Mouse (Mus musculus) midbrain, embryonic 14.5 days (tissue): Measurements from ENCODE around the gene Mdga1. TPM values are rescaled to one million over a fixed set of nuclear protein-coding genes. Genes with fewer than 3 reads are reported as not detected.
A peak's percentile ranks its signal among the peaks of the same experiment; 100 is the strongest.

Source experiments
- ATAC-seq: fragments of 200-750 bp; cut with Nextera tagmentation; 2 replicates; pipeline ENCODE4 v1.8.0; 2017; ENCODE audit warnings: moderate number of reproducible peaks, moderate library complexity; ENCODE audit not compliant: low FRiP score, low TSS enrichment
- DNase-seq: peaks from one replicate; pipeline ENCODE4 v3.0.0-alpha.2; 2015
- H3K27ac ChIP-seq: fragments of 300-500 bp; sonication (generic); replicated peaks from 2 replicates; pipeline ENCODE4 v1.5.1; 2014; ENCODE audit warnings: mild to moderate bottlenecking, low read depth, low read length, moderate library complexity
- H3K27me3 ChIP-seq: fragments of 300-500 bp; sonication (generic); 2 replicates; pipeline ENCODE4 v1.6.1; 2014; ENCODE audit warnings: low read length, control low read depth, mixed read lengths; ENCODE audit not compliant: control insufficient read depth, insufficient read depth
- H3K36me3 ChIP-seq: fragments of 300-500 bp; sonication (generic); 2 replicates; pipeline ENCODE4 v1.6.1; 2014; ENCODE audit warnings: low read length, control low read depth; ENCODE audit not compliant: control insufficient read depth, insufficient read depth
- H3K4me1 ChIP-seq: fragments of 300-500 bp; sonication (generic); 2 replicates; pipeline ENCODE4 v1.6.1; 2014; ENCODE audit warnings: mild to moderate bottlenecking, antibody characterized with exemption, low read length, control low read depth; ENCODE audit not compliant: control insufficient read depth, insufficient read depth
- H3K4me2 ChIP-seq: fragments of 300-500 bp; sonication (generic); 2 replicates; pipeline ENCODE4 v1.6.1; 2014; ENCODE audit warnings: mild to moderate bottlenecking, low read length, moderate library complexity
- H3K4me3 ChIP-seq: fragments of 300-500 bp; sonication (generic); replicated peaks from 2 replicates; pipeline ENCODE4 v1.5.1; 2014; ENCODE audit warnings: low read depth, low read length
- H3K9ac ChIP-seq: fragments of 300-500 bp; sonication (generic); replicated peaks from 2 replicates; pipeline ENCODE4 v1.6.1; 2014; ENCODE audit warnings: mild to moderate bottlenecking, low read length, moderate library complexity
- H3K9me3 ChIP-seq: fragments of 300-500 bp; sonication (generic); 2 replicates; pipeline ENCODE4 v1.6.1; 2016; ENCODE audit warnings: low read length, control low read depth, mixed read lengths; ENCODE audit not compliant: control insufficient read depth
- WGBS: fragments of 180-500 bp; shearing (Covaris S2); extraction: QIAGEN DNeasy Blood & Tissue Kit; methylation state at CpG from one replicate; pipeline ENCODE4 v1.1.7; 2014; 5-methylcytosine and 5-hydroxymethylcytosine counted together
- polyA plus RNA-seq: library from polyadenylated mRNA; unstranded; fragments of >200 nt; fragmentation: Nextera tagmentation; extraction: Ambion mirVana; gene quantifications from 2 replicates; pipeline ENCODE4 v1.2.1, GENCODE M21; 2014

Mdga1 gene
- polyA plus RNA-seq, 1 experiment from 2014 or later, result 20.5 TPM

DNA sequence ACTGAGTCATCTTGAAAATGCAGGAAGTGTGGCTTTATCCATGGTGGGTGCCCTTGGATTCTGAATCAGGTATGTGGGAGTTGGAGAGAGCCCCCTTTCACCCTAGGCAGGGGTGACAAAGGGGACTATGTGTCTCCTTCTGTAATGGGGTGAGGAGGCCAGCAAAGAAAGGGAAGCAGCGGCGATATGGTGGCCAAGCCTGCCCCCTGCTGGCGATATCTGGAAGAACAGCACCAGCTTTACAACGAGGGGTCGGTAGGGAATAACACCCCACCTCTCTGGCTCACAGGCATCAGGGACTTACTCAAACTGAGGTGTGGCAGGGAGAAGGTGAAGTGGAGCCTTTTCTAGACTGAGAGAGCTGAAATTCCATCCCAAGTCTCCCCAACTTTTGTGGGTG lies 87.0 kb downstream of the Mdga1 start:
- H3K9me3 ChIP-seq, result no peaks in the 10 kb centered on the region; the same call in 1 of the 2 replicates
- ATAC-seq, result no peak
- H3K9ac ChIP-seq, result peak overlapping the region; percentile 76; the same call in 1 of the 2 replicates
- DNase-seq, result peak; percentile 89
- H3K27me3 ChIP-seq, result no peaks in the 10 kb centered on the region
- H3K4me3 ChIP-seq, result peak overlapping the region; percentile 66
- peak overlapping the region; percentile 89; the same call in 1 of the 2 replicates for H3K27ac ChIP-seq
- peaks cover 37% of the 10 kb centered on the region for H3K4me1 ChIP-seq
- no peaks in the 10 kb centered on the region for H3K36me3 ChIP-seq
- under 1% methylated on average over 5 of the region's 5 CpGs for WGBS
- peak overlapping the region; percentile 94 for H3K4me2 ChIP-seq

DNA sequence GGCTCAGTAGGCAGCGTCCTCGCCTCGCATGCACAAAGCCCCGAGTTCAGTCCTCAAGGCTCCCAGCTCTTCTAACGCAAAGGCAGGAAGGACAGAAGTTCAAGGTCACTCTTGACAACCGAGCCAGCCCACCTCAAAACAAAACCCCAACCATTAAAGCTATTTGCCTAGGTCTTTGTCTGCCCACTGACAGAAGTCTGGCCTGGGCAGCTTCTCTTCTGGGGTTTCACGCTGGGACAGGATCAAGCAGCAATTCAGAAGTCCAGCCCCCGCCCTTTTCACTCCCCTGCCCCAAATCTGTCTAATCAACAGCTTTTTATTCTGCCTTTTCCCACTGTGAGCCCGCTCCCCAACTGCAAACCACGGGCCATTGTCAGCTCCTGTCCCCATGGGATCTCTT lies 89.6 kb downstream of the Mdga1 start:
- 20% methylated on average over 10 of the region's 10 CpGs for WGBS
- Histone ChIP-seq H3K4me2 (peak overlapping the region; percentile 17; the same call in 1 of the 2 replicates), H3K9ac (no peak overlapping the region), H3K27ac (0 out of 2 replicates have a peak overlapping the region, but pooled peaks have one; percentile 1), H3K27me3 (no peaks in the 10 kb centered on the region), H3K4me3 (no peak overlapping the region), H3K4me1 (peaks cover 30% of the 10 kb centered on the region), H3K9me3 (no peaks in the 10 kb centered on the region; the same call in 1 of the 2 replicates), H3K36me3 (no peaks in the 10 kb centered on the region)
- DNase-seq (peak; percentile 44), ATAC-seq (no peak)

DNA sequence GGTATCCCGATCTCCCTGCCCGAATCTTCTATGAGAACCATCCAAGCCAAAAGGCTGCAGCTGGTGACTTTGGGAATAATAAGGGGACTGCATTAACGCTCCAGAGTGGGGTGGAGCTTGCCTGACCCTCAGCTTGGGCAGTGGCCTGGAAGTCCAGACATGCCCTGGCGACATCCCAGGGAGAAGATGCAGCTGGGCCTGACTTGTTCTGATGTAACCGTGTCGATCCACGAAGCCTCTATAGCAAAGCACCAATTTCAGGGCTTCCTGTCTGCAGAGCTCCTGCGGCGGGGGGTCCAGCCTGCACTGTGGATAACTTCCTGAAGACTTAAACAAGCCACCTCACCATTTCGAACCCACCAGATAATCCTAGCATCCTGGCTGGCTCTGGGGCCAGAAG lies 90.9 kb downstream of the Mdga1 start:
- no peak for DNase-seq
- no peak overlapping the region for H3K27ac ChIP-seq
- no peaks in the 10 kb centered on the region; the same call in 1 of the 2 replicates for H3K9me3 ChIP-seq
- no peak overlapping the region for H3K4me2 ChIP-seq
- no peak for ATAC-seq
- H3K4me1 ChIP-seq, result peaks cover 31% of the 10 kb centered on the region
- H3K27me3 ChIP-seq, result no peaks in the 10 kb centered on the region
- 85% methylated on average over 10 of the region's 10 CpGs for WGBS
- H3K36me3 ChIP-seq, result no peaks in the 10 kb centered on the region
- no peak overlapping the region for H3K4me3 ChIP-seq
- H3K9ac ChIP-seq, result no peak overlapping the region

- H3K36me3 ChIP-seq, result no peaks in the 10 kb centered on the region
- ATAC-seq, result peak; percentile 12; the same call in 1 of the 2 replicates
- peak overlapping the region; percentile 87 for H3K27ac ChIP-seq
- no peaks in the 10 kb centered on the region for H3K27me3 ChIP-seq
- H3K9ac ChIP-seq, result no peak overlapping the region; the same call in 1 of the 2 replicates
- 9% methylated on average over 27 of the region's 27 CpGs for WGBS
- H3K9me3 ChIP-seq, result no peaks in the 10 kb centered on the region; the same call in 1 of the 2 replicates
- peak overlapping the region; percentile 27; the same call in 1 of the 2 replicates for H3K4me2 ChIP-seq
- H3K4me1 ChIP-seq, result peaks cover 35% of the 10 kb centered on the region
- peak; percentile 68 for DNase-seq
- no peak overlapping the region for H3K4me3 ChIP-seq
Measured at GRCm38 (mm10) chr17:29874082-29874679, 95.7 kb downstream of the Mdga1 start.

GRCm38 (mm10) chr17:29873580-29874015 lies 96.3 kb downstream of the Mdga1 start:
- H3K4me2 ChIP-seq, result no peak overlapping the region

GRCm38 (mm10) chr17:29870316-29870715 lies 99.6 kb downstream of the Mdga1 start:
- Histone ChIP-seq H3K27ac (no peak overlapping the region), H3K4me3 (no peak overlapping the region), H3K27me3 (no peaks in the 10 kb centered on the region), H3K9me3 (no peaks in the 10 kb centered on the region), H3K36me3 (0 out of 2 replicates have a peak, but pooled peaks cover 2% of the 10 kb centered on the region), H3K9ac (no peak overlapping the region), H3K4me1 (peaks cover 28% of the 10 kb centered on the region), H3K4me2 (no peak overlapping the region)
- no peak for ATAC-seq
- 83% methylated on average over 12 of the region's 12 CpGs for WGBS
- no peak for DNase-seq

More at GRCm38 (mm10) chr17:29873580-29874015, 96.3 kb downstream of the Mdga1 start:
- DNase-seq (peak; percentile 80), ATAC-seq (peak; percentile 82)
- Histone ChIP-seq H3K27ac (peak overlapping the region; percentile 87), H3K4me1 (peaks cover 35% of the 10 kb centered on the region), H3K27me3 (no peaks in the 10 kb centered on the region), H3K9ac (no peak overlapping the region; the same call in 1 of the 2 replicates), H3K9me3 (no peaks in the 10 kb centered on the region; the same call in 1 of the 2 replicates), H3K4me3 (no peak overlapping the region), H3K36me3 (no peaks in the 10 kb centered on the region)
- WGBS, result 36% methylated on average over 7 of the region's 7 CpGs

- Histone ChIP-seq H3K4me3 (no peak overlapping the region), H3K9ac (no peak overlapping the region), H3K27me3 (no peaks in the 10 kb centered on the region), H3K4me1 (no peaks in the 10 kb centered on the region), H3K9me3 (no peaks in the 10 kb centered on the region), H3K27ac (no peak overlapping the region), H3K36me3 (0 out of 2 replicates have a peak, but pooled peaks cover 2% of the 10 kb centered on the region), H3K4me2 (no peak overlapping the region)
- 72% methylated on average over 6 of the region's 6 CpGs for whole genome bisulfite sequencing
- DNase-seq, result no peak
- ATAC-seq, result no peak
Measured at GRCm38 (mm10) chr17:29865914-29866313, 104.0 kb downstream of the Mdga1 start.

DNA sequence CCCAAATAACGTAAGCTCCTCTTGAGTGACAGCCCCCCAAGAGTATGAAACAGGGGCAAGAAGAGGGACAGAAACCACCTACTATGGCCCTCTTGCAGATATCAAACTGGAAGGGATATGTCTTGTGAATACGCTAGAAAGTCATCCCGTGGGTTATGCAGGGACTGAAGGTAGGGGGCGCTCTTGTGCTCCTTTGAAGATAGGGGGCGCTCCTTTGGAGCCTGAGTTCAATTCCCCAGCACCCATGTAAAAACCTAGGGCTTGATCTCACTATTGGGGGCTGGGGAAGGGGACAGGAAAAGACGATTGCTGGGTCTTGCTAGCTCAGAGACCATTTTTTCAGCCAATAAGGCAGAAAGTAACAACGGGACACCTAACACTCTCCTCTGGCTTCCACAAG lies 105.4 kb downstream of the Mdga1 start:
- H3K4me2 ChIP-seq, result no peak overlapping the region
- H3K36me3 ChIP-seq, result 0 out of 2 replicates have a peak, but pooled peaks cover 2% of the 10 kb centered on the region
- no peak overlapping the region for H3K4me3 ChIP-seq
- 67% methylated on average over 7 of the region's 7 CpGs for WGBS
- ATAC-seq (no peak), DNase-seq (no peak)
- H3K9me3 ChIP-seq, result no peaks in the 10 kb centered on the region
- H3K27ac ChIP-seq, result no peak overlapping the region
- H3K9ac ChIP-seq, result no peak overlapping the region
- no peaks in the 10 kb centered on the region for H3K4me1 ChIP-seq
- H3K27me3 ChIP-seq, result no peaks in the 10 kb centered on the region
